Mouse (Mus musculus): ENCODE data around the gene Akt3.
A peak's percentile ranks its signal among the peaks of the same experiment; 100 is the strongest.

DNA sequence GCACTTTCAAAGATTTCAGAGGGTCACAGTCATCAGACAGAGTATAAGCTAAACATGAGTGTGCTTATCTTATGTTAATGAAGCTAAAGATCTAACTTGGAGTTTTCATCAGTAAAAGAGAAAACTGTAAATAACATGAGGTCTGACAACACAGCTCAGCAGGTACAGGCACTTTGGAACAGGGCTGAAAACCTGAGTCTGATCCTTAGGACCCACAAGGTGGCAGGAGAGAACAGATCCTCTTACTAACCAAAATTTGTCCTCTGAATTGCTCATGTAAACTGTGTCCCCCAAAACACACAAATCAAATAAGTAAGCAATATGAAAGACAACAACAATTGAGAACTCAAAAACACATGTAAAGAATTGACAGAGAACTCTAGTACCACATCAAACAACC is 62.8 kb downstream of the Akt3 start:
- peak; percentile 48 for TF ChIP-seq CTCF (IDR thresholded peaks at IDR 0.05; ENCODE audit: low read depth)
- no peak for TF ChIP-seq EP300 (IDR thresholded peaks at IDR 0.05; ENCODE audit: low read depth)
